Mouse (Mus musculus) gastrocnemius, adult 2 months (tissue): ENCODE results near the gene Clcnkb. TPM values are rescaled to one million over a fixed set of nuclear protein-coding genes. Genes with fewer than 3 reads are reported as not detected.

Experiments
- DNase-seq: peaks from one replicate; pipeline ENCODE4 v3.0.0; 2022
- H3K27ac ChIP-seq: fragments of 200-600 bp; 2 replicates; pipeline ENCODE4 v1.8.1; 2022; ENCODE audit warnings: mild to moderate bottlenecking
- H3K4me3 ChIP-seq: fragments of 200-600 bp; 2 replicates; pipeline ENCODE4 v1.8.1; 2022; ENCODE audit warnings: mild to moderate bottlenecking, moderate library complexity
- CTCF ChIP-seq: fragments of 200-600 bp; IDR thresholded peaks from 2 replicates; pipeline ENCODE4 v1.8.1; 2022; ENCODE audit warnings: antibody characterized with exemption, mild to moderate bottlenecking, moderate library complexity
- intact Hi-C: fragments of 180-260 bp; cut with DNase I; formaldehyde crosslinking; loops from one replicate; pipeline ENCODE4 v1.15.1; 2025
- total RNA-seq, 2 experiments: library from RNA; stranded (reverse); gene quantifications; 2 replicates each; pipeline ENCODE4 v1.2.3; 2021

The Clcnkb gene
- total RNA-seq, 2 experiments from 2014 or later: 0.25 TPM; not detected in 1

DNA sequence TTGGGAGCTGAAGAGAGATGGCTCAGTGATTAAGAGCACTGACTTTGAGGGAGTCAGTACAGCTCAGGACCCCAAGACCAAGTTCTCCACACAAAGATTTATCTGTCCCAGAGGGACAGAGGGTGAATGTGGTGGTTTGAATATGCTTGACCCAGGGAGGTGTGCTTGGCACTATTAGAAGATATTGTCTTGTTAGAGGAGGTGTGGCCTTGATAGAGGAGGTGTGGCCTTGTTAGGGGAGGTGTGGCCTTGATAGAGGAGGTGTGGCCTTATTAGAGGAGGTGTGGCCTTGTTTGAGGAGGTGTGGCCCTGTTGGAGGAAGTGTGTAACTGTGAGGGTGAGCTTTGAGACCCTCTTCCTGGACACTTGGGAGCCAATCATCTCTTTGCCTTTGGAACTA, 58.0 kb downstream of the Clcnkb start:
- no peak for DNase-seq
- no peak for TF ChIP-seq CTCF
- intact Hi-C loops: no loop called here
- Histone ChIP-seq H3K27ac (no peak overlapping the region), H3K4me3 (no peak overlapping the region)

Other genes starting within 250 kb of the Clcnkb start
- not detected for gene Rsg1, start 202.1 kb downstream of the Clcnkb start, total RNA-seq
- under 1 TPM; 0.31 to 0.33 TPM for gene Arhgef19, start 176.5 kb downstream of the Clcnkb start, total RNA-seq
- gene Epha2, start 114.8 kb downstream of the Clcnkb start, total RNA-seq: 1 to 10 TPM; 1.8 to 2.6 TPM
- gene Fam131c, start 47.8 kb downstream of the Clcnkb start, total RNA-seq: under 1 TPM in 1 of 2 experiments, not detected in 1; 0.20 TPM
- gene Clcnka, start 17.3 kb downstream of the Clcnkb start, total RNA-seq: not detected
- 100 to 1,000 TPM; 223 to 468 TPM for gene Hspb7, start 4.8 kb upstream of the Clcnkb start, total RNA-seq
- gene Srarp, start 20.1 kb upstream of the Clcnkb start, total RNA-seq: 1 to 10 TPM in 1 of 2 experiments, under 1 TPM in 1; 0.92 to 1.6 TPM
- 10 to 100 TPM; 30.2 to 30.6 TPM for gene Zbtb17, start 28.6 kb upstream of the Clcnkb start, total RNA-seq
- gene Spen, start 122.6 kb upstream of the Clcnkb start, total RNA-seq: 10 to 100 TPM; 23.3 to 25.1 TPM
- gene Fblim1, start 190.1 kb upstream of the Clcnkb start, total RNA-seq: 1 to 10 TPM; 1.1 to 1.5 TPM
- 1 to 10 TPM in 1 of 2 experiments, under 1 TPM in 1; 0.61 to 3.2 TPM for gene Tmem82, start 202.6 kb upstream of the Clcnkb start, total RNA-seq
- gene Slc25a34, start 207.8 kb upstream of the Clcnkb start, total RNA-seq: 10 to 100 TPM; 10.3 to 26.9 TPM
- 10 to 100 TPM; 32.9 to 34.7 TPM for gene Plekhm2, start 248.9 kb upstream of the Clcnkb start, total RNA-seq